Mouse (Mus musculus) midbrain, embryonic 15.5 days (tissue): ENCODE measurements around the gene Pilrb1. TPM values are rescaled to one million over a fixed set of nuclear protein-coding genes. Genes with fewer than 3 reads are reported as not detected.
"Not testable (repeated sequence)": the region's sequence is repeated elsewhere in the genome, so short reads cannot be mapped to it uniquely, and the experiment has no call there.

Experiments used
- ATAC-seq: fragments of 200-750 bp; cut with Nextera tagmentation; replicated peaks from 2 replicates; pipeline ENCODE4 v1.8.0; 2017; ENCODE audit warnings: moderate TSS enrichment
- H3K27ac ChIP-seq: fragments of 300-500 bp; sonication (generic); 2 replicates; pipeline ENCODE4 v1.5.1; 2015; ENCODE audit warnings: mild to moderate bottlenecking, inconsistent platforms
- H3K27me3 ChIP-seq: fragments of 300-500 bp; sonication (generic); replicated peaks from 2 replicates; pipeline ENCODE4 v1.6.1; 2015; ENCODE audit warnings: inconsistent platforms
- H3K36me3 ChIP-seq: fragments of 300-500 bp; sonication (generic); replicated peaks from 2 replicates; pipeline ENCODE4 v1.6.1; 2015; ENCODE audit warnings: inconsistent platforms
- H3K4me1 ChIP-seq: fragments of 300-500 bp; sonication (generic); 2 replicates; pipeline ENCODE4 v1.6.1; 2015; ENCODE audit warnings: inconsistent platforms
- H3K4me2 ChIP-seq: fragments of 300-500 bp; sonication (generic); 2 replicates; pipeline ENCODE4 v1.6.1; 2015; ENCODE audit warnings: inconsistent platforms, mild to moderate bottlenecking, moderate library complexity
- H3K4me3 ChIP-seq: fragments of 300-500 bp; sonication (generic); 2 replicates; pipeline ENCODE4 v1.5.1; 2015; ENCODE audit warnings: mild to moderate bottlenecking, inconsistent platforms
- H3K9ac ChIP-seq: fragments of 300-500 bp; sonication (generic); 2 replicates; pipeline ENCODE4 v1.6.1; 2015; ENCODE audit warnings: mild to moderate bottlenecking, inconsistent platforms
- H3K9me3 ChIP-seq: fragments of 300-500 bp; sonication (generic); 2 replicates; pipeline ENCODE4 v1.6.1; 2016; ENCODE audit warnings: inconsistent platforms
- WGBS: fragments of 180-500 bp; shearing (Covaris S2); methylation state at CpG from one replicate; pipeline ENCODE4 v1.1.7; 2015; ENCODE audit warnings: mixed read lengths; 5-methylcytosine and 5-hydroxymethylcytosine counted together
- polyA plus RNA-seq: library from polyadenylated mRNA; unstranded; fragments of >200 nt; fragmentation: Nextera tagmentation; extraction: Ambion mirVana; gene quantifications from 2 replicates; pipeline ENCODE4 v1.2.1, GENCODE M21; 2015

Pilrb1 gene
- polyA plus RNA-seq, 1 experiment from 2014 or later, result not detected

GRCm38 (mm10) chr5:137856870-137857269, 1.0 kb downstream of the Pilrb1 start:
- H3K27ac ChIP-seq, H3K36me3 ChIP-seq, H3K27me3 ChIP-seq, H3K9me3 ChIP-seq, H3K4me1 ChIP-seq, H3K4me3 ChIP-seq, H3K4me2 ChIP-seq, H3K9ac ChIP-seq, ATAC-seq: not testable (repeated sequence)
- WGBS, result 71% methylated on average over 5 of the region's 5 CpGs

DNA sequence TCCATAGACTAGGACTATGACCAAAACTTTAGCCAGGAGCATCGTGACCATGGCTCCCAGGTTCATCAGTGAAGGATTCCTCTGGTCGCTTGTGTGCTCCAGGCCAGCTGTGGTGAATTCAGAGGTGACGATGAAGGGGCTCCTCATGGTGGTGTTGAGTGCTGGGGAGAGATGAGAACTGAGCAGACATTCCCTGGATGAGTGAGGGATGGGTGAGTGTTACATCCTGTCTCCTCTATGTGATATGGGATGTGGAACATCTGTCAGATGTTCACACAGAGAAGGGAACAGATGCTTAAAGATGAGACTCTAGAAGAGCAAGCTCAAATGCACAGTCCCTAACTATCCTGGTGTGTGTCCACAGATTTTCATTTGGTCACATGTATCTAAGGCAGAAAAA, 3.0 kb downstream of the Pilrb1 start:
- H3K36me3 ChIP-seq, result not testable (repeated sequence)

GRCm38 (mm10) chr5:137850313-137850712, 7.6 kb downstream of the Pilrb1 start:
- not testable (repeated sequence) for H3K9me3 ChIP-seq, H3K4me1 ChIP-seq, H3K9ac ChIP-seq, H3K36me3 ChIP-seq, H3K4me3 ChIP-seq, H3K4me2 ChIP-seq, H3K27me3 ChIP-seq, H3K27ac ChIP-seq, ATAC-seq
- WGBS, result 90% methylated on average over 1 of the region's 1 CpGs

More for the DNA sequence above, 3.0 kb downstream of the Pilrb1 start:
- not testable (repeated sequence) for H3K27me3 ChIP-seq, H3K9me3 ChIP-seq, H3K4me2 ChIP-seq, H3K27ac ChIP-seq, H3K4me3 ChIP-seq, ATAC-seq, H3K4me1 ChIP-seq, H3K9ac ChIP-seq
- 93% methylated on average over 3 of the region's 3 CpGs for WGBS

- not testable (repeated sequence) for H3K27ac ChIP-seq, H3K4me1 ChIP-seq, H3K9ac ChIP-seq, ATAC-seq, H3K9me3 ChIP-seq, H3K4me2 ChIP-seq, H3K27me3 ChIP-seq, H3K36me3 ChIP-seq, H3K4me3 ChIP-seq
Observed at GRCm38 (mm10) chr5:137837110-137837509, 20.8 kb downstream of the Pilrb1 start.

GRCm38 (mm10) chr5:137836611-137837010, 21.3 kb downstream of the Pilrb1 start:
- no peak overlapping the region for H3K4me2 ChIP-seq
- no peaks in the 10 kb centered on the region for H3K9me3 ChIP-seq
- no peaks in the 10 kb centered on the region for H3K27me3 ChIP-seq
- no peaks in the 10 kb centered on the region for H3K4me1 ChIP-seq
- ATAC-seq, result no peak
- no peaks in the 10 kb centered on the region for H3K36me3 ChIP-seq
- H3K4me3 ChIP-seq, result no peak overlapping the region
- H3K27ac ChIP-seq, result no peak overlapping the region
- no peak overlapping the region for H3K9ac ChIP-seq

DNA sequence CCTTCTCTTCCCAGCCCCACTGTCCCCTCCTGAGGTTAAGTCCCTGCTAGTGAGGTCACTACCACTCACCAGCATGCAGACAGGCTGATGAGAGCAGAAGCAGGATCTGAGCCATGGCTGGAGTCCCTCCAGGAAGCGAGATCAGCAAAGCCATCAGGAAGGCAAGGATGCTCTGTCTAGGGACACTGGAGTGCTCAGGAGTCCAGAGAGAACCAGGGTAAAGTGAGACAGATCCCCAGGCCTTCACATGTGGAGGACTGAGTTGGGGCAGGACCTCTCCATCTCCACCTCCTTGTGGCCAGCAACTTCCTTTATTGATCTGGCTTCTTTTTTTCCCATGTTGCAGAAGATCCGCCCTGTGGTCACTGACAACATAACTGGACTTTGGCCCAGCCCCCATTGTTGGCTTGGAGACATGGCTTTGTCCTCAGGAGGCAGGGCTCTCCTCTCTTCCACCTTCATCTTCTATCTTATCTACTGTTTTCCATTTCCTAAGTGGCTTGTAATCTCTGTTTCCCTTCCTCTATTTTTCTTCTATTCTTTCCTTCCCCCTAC, 21.9 kb downstream of the Pilrb1 start, which contains the start of gene Pilra:
Gene Pilra, minus strand, starts transcription at position 316 of the 555 bp plus-strand sequence.
- H3K4me3 ChIP-seq, H3K27me3 ChIP-seq, H3K9me3 ChIP-seq, H3K9ac ChIP-seq, H3K36me3 ChIP-seq, ATAC-seq, H3K4me2 ChIP-seq, H3K4me1 ChIP-seq, H3K27ac ChIP-seq: not testable (repeated sequence)
- 59% methylated on average over 2 of the region's 2 CpGs for WGBS

DNA sequence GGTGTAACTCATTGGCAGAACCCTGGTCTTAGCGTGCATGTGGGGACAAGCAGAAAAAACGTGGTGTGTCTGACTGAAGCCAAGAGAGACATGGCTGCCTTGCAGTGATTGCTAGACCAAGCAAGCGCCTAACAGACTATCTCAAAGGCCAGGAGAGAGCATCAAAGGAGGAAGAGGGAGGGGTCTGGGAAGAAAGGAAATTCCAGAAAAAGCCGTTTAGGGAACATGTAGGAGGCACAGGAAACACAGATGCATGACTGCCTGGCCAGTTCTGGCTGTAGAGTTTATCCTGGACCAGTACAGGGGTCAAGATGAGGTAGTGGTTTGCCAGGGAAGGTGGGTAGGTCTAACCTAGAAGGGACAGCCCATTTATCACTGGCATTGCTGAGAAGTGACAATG, 24.4 kb downstream of the Pilrb1 start:
- Histone ChIP-seq H3K4me1 (no peaks in the 10 kb centered on the region), H3K4me2 (no peak overlapping the region), H3K9ac (no peak overlapping the region), H3K27ac (no peak overlapping the region), H3K9me3 (no peaks in the 10 kb centered on the region), H3K36me3 (no peaks in the 10 kb centered on the region), H3K4me3 (no peak overlapping the region), H3K27me3 (no peaks in the 10 kb centered on the region)
- 63% methylated on average over 4 of the region's 4 CpGs for WGBS
- no peak for ATAC-seq

DNA sequence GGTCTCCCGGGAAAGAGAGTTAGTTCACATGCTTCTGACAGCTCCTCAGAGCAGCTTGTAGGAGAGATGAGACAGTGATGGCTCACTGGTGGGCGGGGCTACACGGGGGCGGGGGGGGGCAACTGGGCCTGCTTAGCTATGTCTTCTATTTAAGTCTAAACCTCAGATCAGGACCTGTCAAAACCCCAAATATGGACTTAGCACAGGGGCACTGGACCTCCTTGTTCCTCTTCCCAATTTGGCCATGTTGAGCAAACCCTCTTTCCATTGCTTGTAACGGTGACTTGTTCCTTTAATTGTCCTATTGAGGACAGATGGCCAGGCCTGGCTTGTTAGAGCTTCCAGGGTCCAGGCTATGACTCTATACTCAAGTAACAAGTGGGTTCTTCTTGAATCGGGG, 26.4 kb downstream of the Pilrb1 start:
- H3K4me1 ChIP-seq, result no peaks in the 10 kb centered on the region
- WGBS, result 77% methylated on average over 6 of the region's 6 CpGs
- H3K27me3 ChIP-seq, result no peaks in the 10 kb centered on the region
- no peaks in the 10 kb centered on the region for H3K36me3 ChIP-seq
- H3K9ac ChIP-seq, result no peak overlapping the region
- H3K9me3 ChIP-seq, result no peaks in the 10 kb centered on the region
- H3K27ac ChIP-seq, result no peak overlapping the region
- no peak overlapping the region for H3K4me3 ChIP-seq
- no peak overlapping the region for H3K4me2 ChIP-seq
- no peak for ATAC-seq

GRCm38 (mm10) chr5:137831106-137831505, 26.8 kb downstream of the Pilrb1 start:
- ATAC-seq, result no peak
- Histone ChIP-seq H3K36me3 (no peaks in the 10 kb centered on the region), H3K27ac (no peak overlapping the region), H3K4me3 (no peak overlapping the region), H3K9ac (no peak overlapping the region), H3K4me1 (no peaks in the 10 kb centered on the region), H3K27me3 (no peaks in the 10 kb centered on the region), H3K4me2 (no peak overlapping the region), H3K9me3 (no peaks in the 10 kb centered on the region)
- WGBS, result 93% methylated on average over 4 of the region's 4 CpGs

GRCm38 (mm10) chr5:137830238-137830637, 27.7 kb downstream of the Pilrb1 start:
- 82% methylated on average over 7 of the region's 7 CpGs for WGBS
- H3K4me2 ChIP-seq, result no peak overlapping the region
- H3K27me3 ChIP-seq, result no peaks in the 10 kb centered on the region
- H3K9me3 ChIP-seq, result no peaks in the 10 kb centered on the region
- no peak overlapping the region for H3K27ac ChIP-seq
- no peak overlapping the region for H3K9ac ChIP-seq
- no peaks in the 10 kb centered on the region for H3K36me3 ChIP-seq
- no peaks in the 10 kb centered on the region for H3K4me1 ChIP-seq
- no peak overlapping the region for H3K4me3 ChIP-seq
- ATAC-seq, result no peak

GRCm38 (mm10) chr5:137828694-137829093, 29.2 kb downstream of the Pilrb1 start:
- ATAC-seq, result no peak
- no peaks in the 10 kb centered on the region for H3K36me3 ChIP-seq
- 81% methylated on average over 6 of the region's 6 CpGs for WGBS
- no peak overlapping the region for H3K4me3 ChIP-seq
- H3K4me2 ChIP-seq, result no peak overlapping the region
- H3K9ac ChIP-seq, result no peak overlapping the region
- no peaks in the 10 kb centered on the region for H3K27me3 ChIP-seq
- no peak overlapping the region for H3K27ac ChIP-seq
- H3K4me1 ChIP-seq, result no peaks in the 10 kb centered on the region
- H3K9me3 ChIP-seq, result no peaks in the 10 kb centered on the region

- H3K36me3 ChIP-seq, result no peaks in the 10 kb centered on the region
- H3K9me3 ChIP-seq, result no peaks in the 10 kb centered on the region
- no peak overlapping the region for H3K9ac ChIP-seq
- H3K4me2 ChIP-seq, result no peak overlapping the region
- H3K27me3 ChIP-seq, result no peaks in the 10 kb centered on the region
- H3K4me3 ChIP-seq, result no peak overlapping the region
- ATAC-seq, result no peak
- no peak overlapping the region for H3K27ac ChIP-seq
- WGBS, result 79% methylated on average over 7 of the region's 7 CpGs
- H3K4me1 ChIP-seq, result no peaks in the 10 kb centered on the region
Observed at GRCm38 (mm10) chr5:137826421-137826820, 31.5 kb downstream of the Pilrb1 start.

DNA sequence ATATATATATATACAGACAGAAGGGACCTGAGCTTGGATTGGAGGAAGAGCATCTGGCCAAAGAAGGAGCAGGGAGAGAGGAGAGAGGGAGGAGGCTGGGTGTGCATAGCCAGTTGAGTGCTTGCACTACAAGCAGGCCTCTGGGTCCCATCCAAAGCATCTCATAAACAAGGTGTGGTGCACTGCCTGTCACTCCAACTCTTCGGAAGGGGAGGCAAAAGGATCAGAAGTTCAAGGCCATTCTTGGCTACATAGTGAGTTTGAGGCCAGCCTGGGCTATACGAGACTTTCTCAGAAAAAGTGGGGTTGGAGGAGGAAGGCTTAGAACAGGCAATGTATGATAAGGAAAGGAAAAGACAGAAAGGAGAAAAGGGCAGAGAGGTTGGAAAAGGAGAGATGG, 31.9 kb downstream of the Pilrb1 start:
- H3K27me3 ChIP-seq, result no peaks in the 10 kb centered on the region
- no peaks in the 10 kb centered on the region for H3K9me3 ChIP-seq
- no peaks in the 10 kb centered on the region for H3K4me1 ChIP-seq
- H3K4me3 ChIP-seq, result no peak overlapping the region
- no peak overlapping the region for H3K27ac ChIP-seq
- no peak overlapping the region for H3K4me2 ChIP-seq
- H3K36me3 ChIP-seq, result no peaks in the 10 kb centered on the region
- 79% methylated on average over 2 of the region's 2 CpGs for WGBS
- no peak for ATAC-seq
- no peak overlapping the region for H3K9ac ChIP-seq
